Mouse (Mus musculus) left cerebral cortex, adult 6 months (tissue): ENCODE measurements around the gene H1foo. TPM values are rescaled to one million over a fixed set of nuclear protein-coding genes. Genes with fewer than 3 reads are reported as not detected.

Source experiments
- long read RNA-seq, 2 experiments: library from polyadenylated mRNA; unstranded; transcript quantifications; one replicate each; pipeline ENCODE4 v2.0.0; 2019 to 2020
- polyA plus RNA-seq: library from polyadenylated mRNA; unstranded; fragments of <200 nt; fragmentation: Nextera tagmentation; gene quantifications from 2 replicates; pipeline ENCODE4 v1.2.3, GENCODE M21; 2021

The H1foo gene
- not detected in 2 replicates for polyA plus RNA-seq
- long read RNA-seq, experiment 1, result 0 reads
- long read RNA-seq, experiment 2, result 0 reads

DNA sequence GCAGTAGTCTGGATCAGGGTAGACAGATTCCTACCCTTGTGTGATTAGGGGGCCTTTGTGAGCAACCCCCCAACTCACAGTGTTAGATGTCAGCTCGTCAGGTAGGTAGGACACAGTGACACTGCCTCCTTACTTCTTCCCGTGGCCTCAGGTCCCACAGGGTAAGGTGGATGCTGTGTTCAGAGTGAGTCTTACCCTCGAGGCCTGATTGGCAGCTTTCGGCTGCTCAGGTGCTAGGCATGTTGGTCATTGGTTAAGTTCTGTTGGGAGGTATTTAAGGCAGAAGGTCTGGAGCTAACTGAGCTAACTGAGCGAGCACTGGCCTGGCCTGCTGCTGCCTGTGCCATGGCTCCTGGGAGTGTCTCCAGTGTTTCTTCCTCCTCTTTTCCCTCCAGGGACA lies at the start of gene H1foo:
Gene H1foo (plus strand): TSS at position 301 of the 400 bp plus-strand sequence.

DNA sequence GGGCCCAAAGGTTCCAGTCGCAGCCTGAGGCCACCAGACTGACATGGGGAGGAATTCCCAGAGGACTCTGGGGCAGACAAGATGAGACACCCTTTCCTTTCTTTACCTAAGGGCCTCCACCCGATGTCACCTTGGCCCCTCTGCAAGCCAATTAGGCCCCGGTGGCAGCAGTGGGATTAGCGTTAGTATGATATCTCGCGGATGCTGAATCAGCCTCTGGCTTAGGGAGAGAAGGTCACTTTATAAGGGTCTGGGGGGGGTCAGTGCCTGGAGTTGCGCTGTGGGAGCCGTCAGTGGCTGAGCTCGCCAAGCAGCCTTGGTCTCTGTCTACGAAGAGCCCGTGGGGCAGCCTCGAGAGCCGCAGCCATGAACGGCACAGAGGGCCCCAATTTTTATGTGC lies 13.1 kb upstream of the H1foo start, which contains the start of gene Rho:
Gene Rho (plus strand): TSS at position 110 of the 400 bp plus-strand sequence.

DNA sequence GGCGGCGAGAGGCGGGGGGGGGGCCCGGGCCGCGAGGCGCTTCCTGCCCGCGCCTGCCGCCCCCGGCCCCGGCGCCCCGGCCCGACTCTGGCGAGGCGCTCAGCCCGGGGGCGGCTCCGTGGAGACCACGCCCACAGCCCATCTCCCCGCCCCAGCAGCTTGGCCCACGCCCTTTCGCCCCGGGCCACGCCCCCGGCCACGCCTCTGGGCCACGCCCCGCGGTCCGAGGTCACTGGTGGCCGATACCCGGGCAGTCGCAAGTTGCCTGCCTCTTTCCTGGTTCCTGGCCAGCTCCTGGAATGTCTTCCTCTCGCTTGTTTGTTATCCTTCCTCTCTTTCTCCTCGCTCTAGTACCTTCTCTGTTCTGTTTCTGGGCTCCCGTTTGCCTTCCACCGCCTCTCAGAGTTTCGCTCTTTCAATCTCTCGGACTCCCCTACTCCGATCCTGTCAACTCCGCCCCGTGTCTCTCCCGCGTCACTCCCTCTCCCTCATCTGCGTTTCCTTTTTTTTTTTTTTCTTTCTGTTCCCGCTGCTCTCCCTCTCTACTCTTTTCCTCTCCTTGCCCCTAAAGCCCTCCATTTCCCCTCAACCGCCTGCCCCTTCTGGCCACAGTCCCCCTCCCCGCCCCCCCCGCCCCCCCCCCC lies 50.3 kb downstream of the H1foo start, which contains the start of gene Plxnd1:
Gene Plxnd1 (minus strand): TSS at position 129 of the 644 bp plus-strand sequence.

Other genes starting within 250 kb of the H1foo start
- gene Tmem40, start 182.5 kb upstream of the H1foo start, polyA plus RNA-seq, result 2.5 and 2.8 TPM in 2 replicates
- gene Cand2, start 170.4 kb upstream of the H1foo start, polyA plus RNA-seq, result 0.96 and 1.1 TPM in 2 replicates
- 2,500 and 2,570 TPM in 2 replicates for gene Rpl32, start 136.2 kb upstream of the H1foo start, polyA plus RNA-seq
- gene Efcab12, start 106.5 kb upstream of the H1foo start, polyA plus RNA-seq, result 0.85 and 1.1 TPM in 2 replicates
- 4.5 and 4.9 TPM in 2 replicates for gene Mbd4, start 91.6 kb upstream of the H1foo start, polyA plus RNA-seq
- gene Ift122, start 91.5 kb upstream of the H1foo start, polyA plus RNA-seq, result 14.0 and 16.9 TPM in 2 replicates
- gene Rho, start 13.2 kb upstream of the H1foo start, polyA plus RNA-seq, result 0.04 TPM in 1 of 2 replicates, not detected in the other
- gene Plxnd1, start 50.1 kb downstream of the H1foo start, polyA plus RNA-seq, result 11.4 and 15.2 TPM in 2 replicates
- 7.5 and 9.9 TPM in 2 replicates for gene Tmcc1, start 248.5 kb downstream of the H1foo start, polyA plus RNA-seq